Mouse (Mus musculus) urinary bladder, postnatal 4 days (tissue): ENCODE measurements at regions not wholly inside any gene's neighbourhood (a gene's known extent, or its start where the extent isn't known, plus 50 kb on each side); places are given as distances from the start of the nearest gene placed in this dataset.
"Not testable (repeated sequence)": the region's sequence is repeated elsewhere in the genome, so short reads cannot be mapped to it uniquely, and the experiment has no call there.

ENCODE experiments used
- DNase-seq, 2 experiments: peaks; one replicate each; pipeline ENCODE4 v3.0.0; 2021 to 2022; ENCODE audit warnings: low spot score in 2 of 2

- DNase-seq, result no peak
Observed at GRCm38 (mm10) chr2:57185151-57185550, 52.3 kb upstream of the Gpd2 start.

GRCm38 (mm10) chr2:57183108-57183507 lies 54.3 kb upstream of the Gpd2 start:
- not testable (repeated sequence) for DNase-seq

GRCm38 (mm10) chr2:57181692-57182541 lies 55.5 kb upstream of the Gpd2 start:
- DNase-seq, result peak; percentile 91 to 95

GRCm38 (mm10) chr2:57181350-57181691 lies 56.1 kb upstream of the Gpd2 start:
- DNase-seq, result no peak

GRCm38 (mm10) chr2:57178056-57178455 lies 54.3 kb upstream of the Nr4a2 start:
- DNase-seq, result no peak

- DNase-seq, result no peak
Observed at GRCm38 (mm10) chr2:57176547-57176946, 52.7 kb upstream of the Nr4a2 start.

- no peak for DNase-seq
Observed at GRCm38 (mm10) chr2:57175219-57175618, 51.4 kb upstream of the Nr4a2 start.
